Comparison of ENCODE assay signal across 8 mouse cellular contexts in genomic region chr7:99510087-99510501, GRCm38 (mm10). TPM values are rescaled to one million over a fixed set of nuclear protein-coding genes. Genes with fewer than 3 reads are reported as not detected.
DNase-seq lines count a peak whose midpoint lies in the region; ATAC-seq lines count a peak whose summit lies in the region.

No protein-coding gene starts in this region.

- no peaks in the 10 kb centered on the region for H3K27me3 ChIP-seq in forebrain, embryonic 11.5 days (ENCODE audit: control insufficient read depth, insufficient read depth, low read length)
- no peaks in the 10 kb centered on the region for H3K27me3 ChIP-seq in heart, embryonic 14.5 days (ENCODE audit: control insufficient read depth, insufficient read depth, low read length)

- ATAC-seq in forebrain, embryonic 11.5 days (replicated peaks; ENCODE audit: low FRiP score) = no peak
- ATAC-seq in heart, embryonic 14.5 days (ENCODE audit: insufficient number of reproducible peaks, insufficient read depth, low FRiP score, low read depth) = 0 out of 2 replicates have a peak, but pooled peaks have one; percentile 31

- H3K9me3 ChIP-seq in forebrain, embryonic 11.5 days (ENCODE audit: control insufficient read depth, low read length) = no peaks in the 10 kb centered on the region
- peaks cover 7% of the 10 kb centered on the region; the same call in 1 of the 2 replicates for H3K9me3 ChIP-seq in heart, embryonic 14.5 days (ENCODE audit: control insufficient read depth, low read length)

- WGBS in forebrain, embryonic 11.5 days = 14% methylated on average over 8 of the region's 8 CpGs
- 9% methylated on average over 8 of the region's 8 CpGs for WGBS in heart, embryonic 14.5 days

- no peak overlapping the region for H3K27ac ChIP-seq in forebrain, embryonic 11.5 days (ENCODE audit: low read depth, low read length)
- H3K27ac ChIP-seq in heart, embryonic 14.5 days (replicated peaks in 1 of 2; ENCODE audit: control insufficient read depth in 1 of 2, insufficient read depth in 1 of 2, low read depth in 2 of 2, low read length in 2 of 2) = no peak overlapping the region

- peak; percentile 82 to 83 for DNase-seq in cerebellum, postnatal 10 days
- no peak for DNase-seq in cerebellum, adult 9-10 months
- DNase-seq in forebrain, embryonic 11.5 days (ENCODE audit: low spot score) = peak; percentile 58
- DNase-seq in layer of hippocampus, adult 9-11 months = peak; percentile 84
- peak; percentile 35 to 66 for DNase-seq in lung, postnatal 4 days
- peak; percentile 59 to 77 for DNase-seq in right cerebral cortex, adult 2 months (ENCODE audit: low spot score in 2 of 2)
- no peak for DNase-seq in spleen, adult 12 weeks (ENCODE audit: low spot score)

- H3K9ac ChIP-seq in forebrain, embryonic 11.5 days (ENCODE audit: low read length) = no peak overlapping the region
- H3K9ac ChIP-seq in heart, embryonic 14.5 days (ENCODE audit: low read length) = no peak overlapping the region

- no peaks in the 10 kb centered on the region for H3K36me3 ChIP-seq in forebrain, embryonic 11.5 days (ENCODE audit: control insufficient read depth, insufficient read depth, low read length)
- H3K36me3 ChIP-seq in heart, embryonic 14.5 days (ENCODE audit: control insufficient read depth, insufficient read depth, low read length) = no peaks in the 10 kb centered on the region

- H3K4me1 ChIP-seq in forebrain, embryonic 11.5 days (replicated peaks; ENCODE audit: control insufficient read depth, insufficient read depth, low read length) = no peaks in the 10 kb centered on the region; the same call in 1 of the 2 replicates
- peaks cover 4 to 6% of the 10 kb centered on the region in 2 experiments; a peak in 3 of 4 replicates for H3K4me1 ChIP-seq in heart, embryonic 14.5 days (ENCODE audit: control insufficient read depth in 2 of 2, insufficient read depth in 2 of 2, low read length in 2 of 2)

- no peak overlapping the region for H3K4me3 ChIP-seq in forebrain, embryonic 11.5 days (ENCODE audit: low read depth, low read length)
- H3K4me3 ChIP-seq in heart, embryonic 14.5 days (ENCODE audit: control insufficient read depth in 1 of 2, insufficient read depth in 1 of 2, low read depth in 1 of 2, low read length in 2 of 2) = no peak overlapping the region

- no peak overlapping the region for H3K4me2 ChIP-seq in forebrain, embryonic 11.5 days (ENCODE audit: low read depth, low read length, severe bottlenecking)
- H3K4me2 ChIP-seq in heart, embryonic 14.5 days (ENCODE audit: low read length) = peak overlapping the region; percentile 46

RNA-seq across cellular contexts. Expression of gene Arrb1, which starts 25.2 kb away (rescaled TPM):
- polyA plus RNA-seq in forebrain, embryonic 11.5 days (2014; fragmentation: Nextera tagmentation; extraction: Ambion mirVana) = 4.0 and 4.2 TPM in 2 replicates
- 2.8 and 4.1 TPM in 2 replicates for polyA plus RNA-seq in heart, embryonic 14.5 days (2014; fragmentation: Nextera tagmentation; extraction: Ambion mirVana)

RNA-seq across cellular contexts. Expression of gene Rps3, which starts 26.6 kb away (rescaled TPM):
- 699 and 715 TPM in 2 replicates for polyA plus RNA-seq in forebrain, embryonic 11.5 days (2014; fragmentation: Nextera tagmentation; extraction: Ambion mirVana)
- 538 and 543 TPM in 2 replicates for polyA plus RNA-seq in heart, embryonic 14.5 days (2014; fragmentation: Nextera tagmentation; extraction: Ambion mirVana)

RNA-seq across cellular contexts. Expression of gene Klhl35, which starts 44.3 kb away (rescaled TPM):
- polyA plus RNA-seq in forebrain, embryonic 11.5 days (2014; fragmentation: Nextera tagmentation; extraction: Ambion mirVana) = 4.7 and 5.5 TPM in 2 replicates
- 0.86 and 1.1 TPM in 2 replicates for polyA plus RNA-seq in heart, embryonic 14.5 days (2014; fragmentation: Nextera tagmentation; extraction: Ambion mirVana)

Comparison
In these comparisons a context has a peak if more than half of its experiments do, and no peak if none do; other contexts are left out.
1. DNase-seq: peak in cerebellum, postnatal 10 days (2 of 2), forebrain, embryonic 11.5 days (single experiment), layer of hippocampus, adult 9-11 months (single experiment), lung, postnatal 4 days (2 of 2) and right cerebral cortex, adult 2 months (2 of 2); none in cerebellum, adult 9-10 months (single experiment) and spleen, adult 12 weeks (single experiment).